Mouse (Mus musculus) embryo, embryonic 11 days (tissue): Measurements from ENCODE around the gene Prrt4.
"Not testable (repeated sequence)": the region's sequence is repeated elsewhere in the genome, so short reads cannot be mapped to it uniquely, and the experiment has no call there.

Source experiments
- DNase-seq: peaks from one replicate; pipeline ENCODE4 v3.0.0-alpha.2; 2015

Gene Prrt4

DNA sequence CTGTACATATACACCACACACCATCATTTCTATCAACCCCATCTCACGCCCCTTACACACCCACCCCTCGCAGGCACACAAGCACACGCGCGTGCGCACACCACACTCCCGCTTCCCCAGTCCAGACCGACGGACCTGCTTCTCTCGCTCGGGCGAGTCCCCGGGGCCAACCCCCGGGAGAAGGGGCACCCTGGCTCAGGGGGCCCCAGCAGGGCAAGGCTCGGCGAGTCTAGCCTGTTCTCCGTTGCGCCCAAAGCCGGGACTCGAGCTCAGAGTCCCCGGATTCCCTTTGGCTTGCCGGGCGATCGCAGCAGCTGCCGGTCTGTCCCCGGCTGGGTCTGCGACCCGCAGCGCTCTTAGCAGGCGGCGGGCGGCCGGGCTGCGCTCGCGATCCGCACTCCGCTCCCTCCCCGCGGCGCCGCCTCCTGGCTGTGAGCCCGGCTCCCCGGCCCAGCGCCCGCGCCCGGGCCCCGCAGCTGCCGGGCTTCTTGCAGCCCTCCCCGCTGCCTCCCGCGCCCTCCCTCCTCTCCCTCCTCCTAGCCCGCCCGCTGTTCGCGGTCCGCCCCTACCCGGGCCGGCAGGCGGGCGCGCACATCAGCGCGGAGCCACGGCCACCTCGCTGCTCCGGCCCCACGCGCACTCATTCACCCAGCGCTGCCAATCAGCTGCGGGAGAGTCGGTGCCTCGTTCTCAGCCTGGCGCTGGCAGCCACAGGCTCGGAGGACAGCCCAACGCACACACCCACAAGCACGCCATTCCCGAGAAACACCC lies at the start of gene Prrt4:
TSS of gene Prrt4 (minus strand) at position 697 of the 771 bp plus-strand sequence.
- peak; percentile 77 for DNase-seq

- DNase-seq: not testable (repeated sequence)
Observed at GRCm38 (mm10) chr6:29217717-29218116, 38.3 kb upstream of the Prrt4 start.

DNA sequence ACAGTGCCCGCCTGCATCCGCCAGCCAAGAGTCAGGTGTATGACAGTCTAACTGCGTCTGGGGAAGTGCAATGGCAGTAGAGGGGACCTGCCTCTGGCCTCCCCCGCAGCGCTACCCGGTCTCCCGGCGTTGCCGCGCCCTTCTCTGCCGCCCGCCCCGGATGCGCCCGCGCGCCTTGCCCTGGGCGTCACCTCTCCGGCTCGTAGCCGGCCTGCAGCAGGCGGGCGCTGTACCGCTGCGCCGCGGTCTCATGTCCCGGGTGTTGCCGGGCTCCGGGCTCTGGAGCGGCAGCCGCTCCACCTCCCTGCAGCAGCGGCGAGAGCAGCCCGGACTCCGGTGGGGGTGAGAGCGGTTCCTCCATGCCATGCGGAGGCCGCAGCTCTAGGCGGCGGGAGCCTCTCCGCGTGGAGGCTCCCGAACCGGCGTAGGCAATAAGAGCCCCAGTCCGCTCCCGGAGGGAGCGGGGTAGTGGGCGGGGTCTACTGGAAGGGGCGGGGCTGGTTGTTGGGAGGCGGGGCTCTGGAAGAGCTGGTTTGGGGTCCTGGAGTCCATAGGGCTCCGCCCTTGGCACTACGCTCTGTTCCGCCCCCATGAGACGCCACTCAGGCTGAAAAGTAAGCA lies 36.6 kb upstream of the Prrt4 start, which contains the start of gene Impdh1:
TSS of gene Impdh1 (minus strand) at position 484 of the 621 bp plus-strand sequence.
- peak; percentile 87 for DNase-seq

DNA sequence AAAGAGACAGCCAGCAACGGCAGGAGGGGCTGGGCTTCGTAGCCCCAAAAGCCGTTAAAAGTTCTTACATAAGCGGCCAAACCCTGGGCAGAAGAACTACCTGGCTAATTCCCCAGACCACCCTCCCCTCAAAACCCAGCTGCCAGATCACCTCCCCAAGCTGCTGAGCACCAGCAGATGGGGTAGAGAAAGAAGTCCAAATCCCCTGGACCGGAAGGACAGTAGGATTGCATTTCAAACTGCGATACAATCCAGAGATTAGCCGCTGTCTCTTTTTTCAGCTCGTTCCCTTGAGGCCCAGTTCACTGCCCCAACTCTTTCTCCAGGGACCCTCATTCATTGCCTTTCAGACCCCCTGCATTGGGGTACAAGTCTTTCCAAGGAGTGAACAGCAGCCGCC lies 35.8 kb upstream of the Prrt4 start:
- no peak for DNase-seq

GRCm38 (mm10) chr6:29214776-29215175 lies 35.4 kb upstream of the Prrt4 start:
- no peak for DNase-seq

GRCm38 (mm10) chr6:29214245-29214644 lies 34.9 kb upstream of the Prrt4 start:
- DNase-seq: peak; percentile 65

- DNase-seq: no peak
Observed at GRCm38 (mm10) chr6:29213436-29213835, 34.1 kb upstream of the Prrt4 start.

DNA sequence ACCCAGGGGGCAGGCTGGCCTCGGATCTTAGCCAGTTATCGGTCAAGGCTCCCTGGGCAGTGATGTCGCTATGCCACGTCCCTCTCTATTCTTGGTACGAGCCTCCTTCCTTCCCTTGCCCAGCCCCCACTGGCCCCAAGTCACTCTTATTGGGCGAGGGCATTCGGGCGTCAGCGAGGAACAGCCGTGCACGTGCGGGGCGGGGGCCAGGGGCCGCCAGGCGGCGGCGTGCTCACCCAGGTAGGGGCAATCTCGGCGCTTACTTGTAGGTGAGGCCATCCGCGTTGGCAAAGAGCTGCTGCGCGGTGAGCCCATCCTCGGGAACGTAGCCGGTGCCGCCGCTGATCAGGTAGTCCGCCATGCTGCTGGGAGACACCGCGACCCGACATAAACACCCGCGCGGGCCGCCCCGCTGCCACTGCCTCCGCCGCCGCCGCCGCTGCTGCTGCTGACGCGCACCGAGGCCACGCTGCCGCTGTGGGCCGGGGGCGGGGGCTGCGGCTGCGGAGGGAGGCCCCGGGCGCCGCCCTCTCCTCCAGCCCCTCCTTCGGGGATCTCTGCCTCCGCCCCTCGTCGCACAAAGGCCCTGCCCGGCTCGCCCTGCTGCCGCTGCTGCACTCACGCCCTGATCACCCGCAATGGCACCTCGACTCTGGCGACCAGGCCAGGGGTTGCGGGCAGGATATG lies 32.6 kb upstream of the Prrt4 start:
- DNase-seq: peak; percentile 92

- DNase-seq: no peak
Observed at GRCm38 (mm10) chr6:29211146-29211545, 31.8 kb upstream of the Prrt4 start.

- DNase-seq: no peak
Observed at GRCm38 (mm10) chr6:29210231-29210936, 31.0 kb upstream of the Prrt4 start.

DNA sequence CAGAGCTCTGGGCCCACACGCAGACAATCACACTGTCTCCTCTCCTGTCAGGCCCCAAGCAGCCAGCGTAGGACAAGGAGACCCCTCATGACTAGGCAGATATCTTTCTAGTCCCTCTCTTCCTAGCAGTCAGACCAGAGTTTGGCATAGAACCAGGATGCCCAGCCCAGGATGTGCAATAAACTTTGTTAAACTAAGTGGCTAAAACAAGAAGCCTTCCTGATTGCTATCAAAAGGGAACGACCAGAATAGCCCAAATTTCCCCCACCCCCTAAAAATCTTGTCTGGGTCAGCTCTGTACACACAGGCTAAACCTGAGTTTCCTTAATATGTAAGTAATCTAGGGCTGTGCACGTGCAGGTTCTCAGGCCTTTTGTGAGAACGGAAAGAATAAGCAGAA lies 28.8 kb upstream of the Prrt4 start:
- DNase-seq: no peak

- DNase-seq: no peak
Observed at GRCm38 (mm10) chr6:29207017-29207416, 27.6 kb upstream of the Prrt4 start.

DNA sequence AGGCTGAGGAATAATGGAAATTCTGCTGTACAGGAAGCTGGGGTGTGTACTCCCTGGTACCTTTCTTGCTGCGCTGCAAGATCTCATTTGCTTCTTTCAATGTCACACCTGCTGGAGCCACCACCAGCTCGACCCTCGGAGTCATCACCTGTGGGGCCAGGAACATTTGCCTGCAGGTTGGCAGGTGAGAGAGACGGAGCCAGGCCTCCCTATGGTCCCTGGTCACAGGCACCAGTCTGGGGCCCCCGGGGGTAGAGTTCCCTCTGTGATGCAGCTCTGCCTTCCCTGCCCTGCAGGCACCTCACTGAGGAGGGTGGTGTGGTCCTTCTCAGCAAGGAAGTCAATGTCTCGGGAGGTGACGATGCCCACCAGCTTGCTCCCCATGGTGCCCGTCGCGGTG lies 26.6 kb upstream of the Prrt4 start:
- DNase-seq: no peak

GRCm38 (mm10) chr6:29204932-29205614 lies 25.7 kb upstream of the Prrt4 start:
- peak; percentile 76 for DNase-seq

DNA sequence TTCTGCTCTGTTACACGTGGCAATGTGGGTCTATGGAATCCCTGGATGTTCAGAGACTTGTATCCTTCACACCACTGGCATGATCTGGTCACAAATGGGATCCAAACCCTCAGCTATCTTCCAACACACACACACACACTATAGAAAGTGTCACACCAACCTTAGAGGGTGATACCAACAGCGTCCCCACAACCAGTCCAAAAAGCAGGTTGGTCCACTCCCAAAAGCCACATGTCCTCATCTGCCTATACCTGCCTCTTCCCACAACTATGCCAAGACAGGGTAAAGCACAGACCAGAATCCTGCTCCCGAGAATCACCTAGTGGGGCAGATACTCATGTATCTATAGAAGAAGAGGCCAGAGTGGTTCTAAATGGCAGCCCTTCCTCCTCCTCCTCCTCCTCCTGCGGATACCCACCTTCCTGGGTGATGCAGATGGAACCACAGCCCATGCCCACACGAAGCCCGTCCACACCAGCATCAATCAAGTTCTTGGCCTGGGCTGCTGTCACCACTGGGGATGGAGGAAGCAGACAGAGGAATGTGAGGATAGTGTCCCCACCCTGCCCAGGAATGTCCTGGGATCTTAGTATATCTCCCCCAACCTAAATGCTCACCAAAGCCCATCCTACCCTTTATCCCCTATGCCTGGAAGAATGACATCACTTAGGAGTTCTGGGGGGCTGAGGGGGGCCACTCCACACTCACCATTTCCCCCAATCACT lies 24.6 kb upstream of the Prrt4 start:
- no peak for DNase-seq

DNA sequence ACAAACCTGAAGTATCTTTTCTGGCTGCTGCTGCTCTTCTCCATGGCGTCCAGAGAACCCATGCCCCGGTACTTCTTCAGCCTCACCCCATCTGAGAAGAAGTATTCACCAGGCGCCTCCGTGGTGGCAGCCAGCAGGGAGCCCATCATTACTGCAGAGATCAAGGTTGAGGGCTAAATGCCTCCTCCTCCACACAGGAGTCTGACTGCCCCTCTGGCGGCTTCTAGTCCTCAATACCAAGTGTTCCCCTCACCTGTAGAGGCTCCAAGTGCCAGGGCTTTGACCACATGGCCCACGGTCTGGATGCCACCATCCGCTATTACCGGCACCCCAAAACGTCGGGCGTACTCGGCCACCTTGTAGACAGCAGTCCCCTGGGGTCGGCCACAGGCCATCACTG lies 23.7 kb upstream of the Prrt4 start:
- DNase-seq: no peak

DNA sequence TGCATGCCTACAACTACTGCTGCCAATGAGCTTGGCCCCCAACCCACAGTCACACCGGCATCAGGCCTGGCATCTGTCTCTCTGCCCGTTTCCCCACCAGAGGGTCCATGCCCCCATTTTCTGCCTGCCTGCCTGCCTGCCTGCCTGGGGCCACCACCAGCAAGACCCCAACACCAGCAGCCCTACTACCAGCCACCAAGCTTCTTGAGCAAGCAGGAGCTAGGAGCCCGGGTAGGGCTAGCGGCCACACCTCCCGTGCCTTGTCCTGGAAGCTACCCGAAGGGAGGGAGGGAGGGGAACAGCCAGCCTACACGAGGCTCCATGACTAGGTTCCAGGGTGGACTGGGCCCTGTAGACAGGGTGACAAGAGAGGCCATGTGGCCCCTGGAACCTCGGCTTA lies 22.6 kb upstream of the Prrt4 start:
- DNase-seq: no peak

DNA sequence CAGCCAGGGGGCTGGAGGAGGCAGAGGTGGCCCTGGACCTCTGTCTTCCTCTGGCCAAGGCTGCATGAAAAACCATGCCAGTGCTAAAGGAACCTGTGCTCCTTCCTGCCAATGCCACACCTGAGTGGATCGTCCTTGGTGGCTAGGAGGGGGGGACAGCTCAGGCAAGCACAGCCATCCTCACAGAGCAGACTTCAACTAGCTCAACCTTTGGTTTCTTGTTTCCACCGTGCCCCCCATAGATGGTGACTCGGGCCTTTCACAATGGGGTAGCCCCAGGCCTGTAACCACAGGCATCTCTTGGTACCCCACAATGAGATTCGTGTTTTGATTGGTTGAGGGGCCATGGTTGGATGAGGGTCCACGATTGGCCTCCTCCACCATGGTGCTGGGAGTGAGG lies 22.0 kb upstream of the Prrt4 start:
- DNase-seq: no peak

GRCm38 (mm10) chr6:29200496-29200895 lies 21.1 kb upstream of the Prrt4 start:
- DNase-seq: no peak

DNA sequence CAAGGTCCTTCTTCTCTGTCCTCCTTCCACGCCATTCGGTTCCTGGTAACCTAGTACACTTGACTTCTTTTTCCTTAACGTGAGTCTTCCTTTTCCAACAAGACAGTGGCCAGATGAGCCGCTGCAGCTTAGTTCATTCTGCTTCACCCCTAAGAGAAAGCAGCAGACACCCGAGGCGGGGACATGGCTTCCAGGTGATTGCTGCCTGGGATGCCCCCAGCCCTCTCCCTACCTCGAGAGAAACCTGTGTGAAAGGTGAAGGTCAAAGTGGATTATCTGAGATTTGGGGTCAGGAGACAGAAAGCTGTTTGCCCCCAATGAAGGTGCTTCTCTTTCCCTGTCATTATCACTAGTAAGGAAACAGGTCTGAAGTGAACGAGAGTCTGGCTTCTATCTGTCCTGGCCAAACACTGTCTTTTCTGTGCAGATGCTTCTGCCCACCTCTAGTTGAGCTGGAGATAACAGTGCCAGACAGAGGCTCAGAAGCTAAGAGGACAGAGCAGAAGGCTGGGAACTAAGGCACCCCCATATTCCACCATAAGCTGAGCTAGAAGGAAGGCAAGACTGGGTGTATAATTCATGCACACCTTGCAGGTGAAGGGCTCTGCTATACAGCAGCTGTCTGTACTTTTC lies 20.0 kb upstream of the Prrt4 start:
- DNase-seq: no peak
